Mouse (Mus musculus) Patski (cell line): ENCODE results near the gene Matn4. TPM values are rescaled to one million over a fixed set of nuclear protein-coding genes. Genes with fewer than 3 reads are reported as not detected.

Source experiments
- ATAC-seq: fragments of 100-300 bp; one replicate; pipeline ENCODE4 v1.8.0; 2021
- CTCF ChIA-PET: fragments of 350-600 bp; sonication (Branson Sonifier 250); formaldehyde crosslinking; loops from one replicate; lab custom pipeline; 2022; ENCODE audit warnings: inconsistent platforms; lab: Charles Lee
- POLR2A ChIA-PET: fragments of 350-600 bp; sonication (Branson Sonifier 250); formaldehyde crosslinking; loops from one replicate; lab custom pipeline; 2022; ENCODE audit warnings: antibody characterized with exemption, inconsistent platforms; lab: Charles Lee
- DNase-seq: peaks from one replicate; pipeline ENCODE4 v3.0.0-alpha.2; 2011; ENCODE audit warnings: low read depth, low spot score
- H3K27me3 ChIP-seq: fragments of 371-371 bp; one replicate; pipeline ENCODE4 v1.5.1; 2021
- CTCF ChIP-seq: fragments of 100-300 bp; IDR thresholded peaks from one replicate; pipeline ENCODE4 v1.5.1; 2021
- in situ Hi-C: fragments of 300-500 bp; cut with MboI; formaldehyde crosslinking; loops from 3 replicates; pipeline ENCODE4 v1.11.1; 2018; ENCODE audit warnings: low pct_unique_long_range_greater_than_20kb, mixed read lengths
- polyA plus RNA-seq: library from polyadenylated mRNA; unstranded; gene quantifications from one replicate; pipeline ENCODE4 v1.2.3, GENCODE M21; 2021

Matn4 gene
- polyA plus RNA-seq, 1 experiment from 2014 or later: 0.10 TPM

- in situ Hi-C loops: no loop called here
- ATAC-seq (no peak), DNase-seq (no peak)
- ChIA-PET POLR2A (interaction anchor here (1.1 to 5.8 kb wide), 4 partner anchors 8 to 87 kb away, joined by 3 to 48 read pairs (median 20); partner anchors contain the start of gene Sys1), CTCF (interaction anchor here (0.7 kb wide), 1 partner anchor 24 kb away, joined by 3 read pairs; no protein-coding TSS in a partner anchor)
- H3K27me3 ChIP-seq: no peaks in the 10 kb centered on the region
- TF ChIP-seq CTCF: no peak
Measured at GRCm38 (mm10) chr2:164430697-164431096, 25.7 kb upstream of the Matn4 start.

- CTCF ChIA-PET: interaction anchor here (0.7 to 1.0 kb wide), 2 partner anchors 23 to 25 kb away, joined by 3 read pairs; no protein-coding TSS in a partner anchor
- DNase-seq: no peak
- in situ Hi-C loops: no loop called here
- no peak for TF ChIP-seq CTCF
- POLR2A ChIA-PET: interaction anchor here (1.1 to 5.8 kb wide), 3 partner anchors 12 to 88 kb away, joined by 3 to 48 read pairs (median 36); partner anchors contain the start of gene Sys1
- ATAC-seq: no peak
- H3K27me3 ChIP-seq: no peaks in the 10 kb centered on the region
Measured at GRCm38 (mm10) chr2:164429881-164430615, 25.1 kb upstream of the Matn4 start.

- CTCF ChIA-PET: interaction anchor here (1.3 kb wide), 1 partner anchor 32 kb away, joined by 3 read pairs; the partner anchor contains the start of gene Gm20458
- no peaks in the 10 kb centered on the region for H3K27me3 ChIP-seq
- ATAC-seq: no peak
- no peak for DNase-seq
- POLR2A ChIA-PET: interaction anchor here (0.6 to 2.0 kb wide), 5 partner anchors 8 to 90 kb away, joined by 3 to 8 read pairs (median 3); no protein-coding TSS in a partner anchor
- no peak for TF ChIP-seq CTCF
- in situ Hi-C loops: no loop called here
Measured at GRCm38 (mm10) chr2:164428451-164428850, 23.5 kb upstream of the Matn4 start.

- DNase-seq: no peak
- ATAC-seq: no peak
- POLR2A ChIA-PET: interaction anchor here (0.6 to 1.4 kb wide), 3 partner anchors 13 to 98 kb away, joined by 3 read pairs; no protein-coding TSS in a partner anchor
- no peaks in the 10 kb centered on the region for H3K27me3 ChIP-seq
- CTCF ChIA-PET: interaction anchor here (1.0 to 1.3 kb wide), 4 partner anchors 22 to 94 kb away, joined by 3 to 5 read pairs (median 3); partner anchors contain the start of gene Gm20458
- in situ Hi-C loops: no loop called here
- no peak for TF ChIP-seq CTCF
Measured at GRCm38 (mm10) chr2:164426952-164427351, 22.0 kb upstream of the Matn4 start.

- in situ Hi-C loops: no loop called here
- ChIA-PET POLR2A (no interaction called here), CTCF (interaction anchor here (1.1 to 1.3 kb wide), 3 partner anchors 10 to 95 kb away, joined by 3 to 5 read pairs (median 3); no protein-coding TSS in a partner anchor)
- no peak for ATAC-seq
- no peak for TF ChIP-seq CTCF
- H3K27me3 ChIP-seq: no peaks in the 10 kb centered on the region
- DNase-seq: no peak
Measured at GRCm38 (mm10) chr2:164426121-164426520, 21.2 kb upstream of the Matn4 start.

- ATAC-seq: no peak
- no peak for DNase-seq
- H3K27me3 ChIP-seq: no peaks in the 10 kb centered on the region
- ChIA-PET CTCF (interaction anchor here (1.2 to 1.3 kb wide), 3 partner anchors 9 to 96 kb away, joined by 3 to 5 read pairs (median 4); partner anchors contain the start of gene Sys1), POLR2A (no interaction called here)
- TF ChIP-seq CTCF: no peak
- in situ Hi-C loops: no loop called here
Measured at GRCm38 (mm10) chr2:164425401-164425800, 20.4 kb upstream of the Matn4 start.

GRCm38 (mm10) chr2:164424406-164424805, 19.4 kb upstream of the Matn4 start:
- ChIA-PET POLR2A (interaction anchor here (1.1 to 1.8 kb wide), 2 partner anchors 16 to 30 kb away, joined by 3 to 5 read pairs; no protein-coding TSS in a partner anchor), CTCF (interaction anchor here (1.3 to 1.5 kb wide), 2 partner anchors 32 to 36 kb away, joined by 4 read pairs; partner anchors contain the start of genes Gm20458 and Sys1)
- ATAC-seq: no peak
- no peaks in the 10 kb centered on the region for H3K27me3 ChIP-seq
- TF ChIP-seq CTCF: no peak
- in situ Hi-C loops: no loop called here
- DNase-seq: no peak

- no peak for DNase-seq
- in situ Hi-C loops: no loop called here
- CTCF ChIA-PET: interaction anchor here (1.5 to 1.9 kb wide), 2 partner anchors 33 to 37 kb away, joined by 4 to 7 read pairs; partner anchors contain the start of genes Gm20458 and Sys1
- no peaks in the 10 kb centered on the region for H3K27me3 ChIP-seq
- POLR2A ChIA-PET: interaction anchor here (0.9 to 1.8 kb wide), 6 partner anchors 8 to 98 kb away, joined by 3 to 5 read pairs (median 3); no protein-coding TSS in a partner anchor
- no peak for TF ChIP-seq CTCF
- ATAC-seq: no peak
Measured at GRCm38 (mm10) chr2:164423464-164423863, 18.5 kb upstream of the Matn4 start.

GRCm38 (mm10) chr2:164422675-164423393, 17.9 kb upstream of the Matn4 start:
- no peak for ATAC-seq
- ChIA-PET POLR2A (interaction anchor here (0.5 to 1.8 kb wide), 8 partner anchors 8 to 284 kb away, joined by 3 to 11 read pairs (median 4); partner anchors contain the start of gene Sys1), CTCF (interaction anchor here (1.0 to 1.9 kb wide), 3 partner anchors 16 to 35 kb away, joined by 3 to 7 read pairs (median 4); partner anchors contain the start of gene Sys1)
- no peaks in the 10 kb centered on the region for H3K27me3 ChIP-seq
- in situ Hi-C loops: no loop called here
- no peak for TF ChIP-seq CTCF
- DNase-seq: no peak
